Mouse (Mus musculus) MEL (cell line): ENCODE results near the gene Olfr411. TPM values are rescaled to one million over a fixed set of nuclear protein-coding genes. Genes with fewer than 3 reads are reported as not detected.

Experiments used
- DNase-seq: peaks from one replicate; pipeline ENCODE4 v3.0.0; 2011; ENCODE audit warnings: low read depth, low spot score
- H3K27ac ChIP-seq: 2 replicates; pipeline ENCODE4 v1.5.1; 2012; ENCODE audit warnings: low read depth, mild to moderate bottlenecking, control low read depth, low read length, moderate library complexity; ENCODE audit not compliant: control insufficient read depth
- H3K27me3 ChIP-seq, 2 experiments: fragments of 150-350 bp in 1 of 2; sonication (generic) in 1 of 2; 2 replicates each; pipeline ENCODE4 v1.6.1; 2012; ENCODE audit warnings: low read length in 2 of 2, mild to moderate bottlenecking in 2 of 2, improper control_type of control experiment in 1 of 2, moderate library complexity in 1 of 2; ENCODE audit not compliant: insufficient read depth in 2 of 2, control insufficient read depth in 1 of 2
- H3K36me3 ChIP-seq, 2 experiments: 2 replicates each; pipeline ENCODE4 v1.6.1; 2012 to 2014; ENCODE audit warnings: low read length in 2 of 2, improper control_type of control experiment in 1 of 2, inconsistent platforms in 1 of 2, mild to moderate bottlenecking in 1 of 2; ENCODE audit not compliant: insufficient read depth in 2 of 2, control insufficient read depth in 1 of 2
- H3K4me1 ChIP-seq, 2 experiments: fragments of 150-350 bp in 1 of 2; sonication (generic) in 1 of 2; 2 replicates each; pipeline ENCODE4 v1.6.1; 2012; ENCODE audit warnings: low read length in 2 of 2, improper control_type of control experiment in 1 of 2, mild to moderate bottlenecking in 1 of 2; ENCODE audit not compliant: insufficient read depth in 2 of 2, control insufficient read depth in 1 of 2
- H3K4me3 ChIP-seq, 2 experiments: fragments of 150-350 bp in 1 of 2; sonication (generic) in 1 of 2; 2 replicates each; pipeline ENCODE4 v1.5.1; 2012; ENCODE audit warnings: low read depth in 2 of 2, low read length in 2 of 2, mild to moderate bottlenecking in 2 of 2, moderate library complexity in 2 of 2, control low read depth in 1 of 2, improper control_type of control experiment in 1 of 2; ENCODE audit not compliant: control insufficient read depth in 1 of 2, insufficient read depth in 1 of 2
- H3K79me2 ChIP-seq: 2 replicates; pipeline ENCODE4 v1.6.1; 2012; ENCODE audit warnings: mild to moderate bottlenecking, low read length, moderate library complexity; ENCODE audit not compliant: control insufficient read depth, poor library complexity, insufficient read depth
- H3K9ac ChIP-seq: 2 replicates; pipeline ENCODE4 v1.6.1; 2012; ENCODE audit warnings: low read depth, mild to moderate bottlenecking, control low read depth, low read length, moderate library complexity; ENCODE audit not compliant: control insufficient read depth, poor library complexity, severe bottlenecking
- H3K9me3 ChIP-seq: fragments of 150-350 bp; sonication (generic); replicated peaks from 2 replicates; pipeline ENCODE4 v1.6.1; 2012; ENCODE audit warnings: mild to moderate bottlenecking, low read length, improper control_type of control experiment, moderate library complexity; ENCODE audit not compliant: insufficient read depth
- BHLHE40 ChIP-seq: IDR thresholded peaks from 2 replicates; pipeline ENCODE4 v1.6.1; 2012; ENCODE audit warnings: low read depth, mild to moderate bottlenecking, inconsistent platforms, low read length, improper control_type of control experiment, borderline replicate concordance
- CHD2 ChIP-seq: IDR thresholded peaks from 2 replicates; pipeline ENCODE4 v1.6.1; 2011; ENCODE audit warnings: low read length, improper control_type of control experiment
- CTCF ChIP-seq, 3 experiments: IDR thresholded peaks in 2 of 3; conservative IDR thresholded peaks in 1 of 3; 2 replicates each; pipeline ENCODE4 v1.5.1; 2011 to 2012; ENCODE audit warnings: low read length in 3 of 3, low read depth in 2 of 3, mild to moderate bottlenecking in 2 of 3, improper control_type of control experiment in 1 of 3, inconsistent platforms in 1 of 3, mixed read lengths in 1 of 3, moderate library complexity in 1 of 3; ENCODE audit not compliant: control insufficient read depth in 1 of 3, insufficient read depth in 1 of 3, poor library complexity in 1 of 3, severe bottlenecking in 1 of 3
- E2F4 ChIP-seq: IDR thresholded peaks from 2 replicates; pipeline ENCODE4 v1.6.1; 2011; ENCODE audit warnings: low read depth, low read length, improper control_type of control experiment, borderline replicate concordance
- ELF1 ChIP-seq: IDR thresholded peaks from 2 replicates; pipeline ENCODE4 v1.6.1; 2014; ENCODE audit warnings: low read depth, mild to moderate bottlenecking, inconsistent platforms, low read length, improper control_type of control experiment, moderate library complexity
- EP300 ChIP-seq, 2 experiments: IDR thresholded peaks; 2 replicates each; pipeline ENCODE4 v1.6.1; 2011; ENCODE audit warnings: improper control_type of control experiment in 2 of 2, low read length in 2 of 2, low read depth in 1 of 2, mild to moderate bottlenecking in 1 of 2
- ETS1 ChIP-seq: IDR thresholded peaks from 2 replicates; pipeline ENCODE4 v1.6.1; 2012; ENCODE audit warnings: low read depth, mild to moderate bottlenecking, inconsistent platforms, low read length, improper control_type of control experiment, moderate library complexity
- GATA1 ChIP-seq: IDR thresholded peaks from 2 replicates; pipeline ENCODE4 v1.6.1; 2011; ENCODE audit warnings: low read depth, low read length, improper control_type of control experiment
- MAFK ChIP-seq: IDR thresholded peaks from 2 replicates; pipeline ENCODE4 v1.6.1; 2011; ENCODE audit warnings: low read depth, mild to moderate bottlenecking, low read length, improper control_type of control experiment, borderline replicate concordance
- MAX ChIP-seq: IDR thresholded peaks from 2 replicates; pipeline ENCODE4 v1.6.1; 2011; ENCODE audit warnings: low read length, improper control_type of control experiment
- MEF2A ChIP-seq: IDR thresholded peaks from 2 replicates; pipeline ENCODE4 v1.6.1; 2014; ENCODE audit warnings: low read depth, mild to moderate bottlenecking, inconsistent platforms, low read length, improper control_type of control experiment; ENCODE audit not compliant: poor library complexity, insufficient replicate concordance, severe bottlenecking; ENCODE audit errors: extremely low read depth
- MXI1 ChIP-seq: IDR thresholded peaks from 2 replicates; pipeline ENCODE4 v1.6.1; 2011; ENCODE audit warnings: mild to moderate bottlenecking, low read depth, low read length, improper control_type of control experiment
- MYB ChIP-seq: IDR thresholded peaks from 2 replicates; pipeline ENCODE4 v1.6.1; 2011; ENCODE audit warnings: mild to moderate bottlenecking, low read depth, low read length, improper control_type of control experiment
- NELFE ChIP-seq: IDR thresholded peaks from 2 replicates; pipeline ENCODE4 v1.6.1; 2011; ENCODE audit warnings: low read depth, low read length, improper control_type of control experiment
- NRF1 ChIP-seq: IDR thresholded peaks from 2 replicates; pipeline ENCODE4 v1.6.1; 2014; ENCODE audit warnings: low read depth, mild to moderate bottlenecking, inconsistent platforms, low read length, improper control_type of control experiment, moderate library complexity; ENCODE audit not compliant: poor library complexity, insufficient read depth, severe bottlenecking
- POLR2AphosphoS2 ChIP-seq: IDR thresholded peaks from 2 replicates; pipeline ENCODE4 v1.6.1; 2011; ENCODE audit warnings: low read length, improper control_type of control experiment
- POLR2AphosphoS5 ChIP-seq: IDR thresholded peaks from 2 replicates; pipeline ENCODE4 v1.6.1; 2012; ENCODE audit warnings: low read depth, borderline replicate concordance, mild to moderate bottlenecking, inconsistent platforms, low read length, moderate library complexity, mixed read lengths
- RAD21 ChIP-seq: IDR thresholded peaks from 2 replicates; pipeline ENCODE4 v1.6.1; 2011; ENCODE audit warnings: mild to moderate bottlenecking, low read depth, low read length, improper control_type of control experiment
- RCOR1 ChIP-seq: IDR thresholded peaks from 2 replicates; pipeline ENCODE4 v1.6.1; 2012; ENCODE audit warnings: low read depth, mild to moderate bottlenecking, inconsistent platforms, low read length, improper control_type of control experiment
- SIN3A ChIP-seq: IDR thresholded peaks from 2 replicates; pipeline ENCODE4 v1.6.1; 2012; ENCODE audit warnings: low read length, improper control_type of control experiment, inconsistent platforms
- SMC3 ChIP-seq: IDR thresholded peaks from 2 replicates; pipeline ENCODE4 v1.6.1; 2011; ENCODE audit warnings: low read depth, low read length, improper control_type of control experiment
- TAL1 ChIP-seq: IDR thresholded peaks from 2 replicates; pipeline ENCODE4 v1.6.1; 2012; ENCODE audit warnings: mild to moderate bottlenecking, inconsistent platforms, low read length, moderate library complexity, mixed read lengths
- TBP ChIP-seq: IDR thresholded peaks from 2 replicates; pipeline ENCODE4 v1.8.0; 2011; ENCODE audit warnings: low read depth, low read length, improper control_type of control experiment
- TCF12 ChIP-seq: IDR thresholded peaks from 2 replicates; pipeline ENCODE4 v1.6.1; 2014; ENCODE audit warnings: low read depth, mild to moderate bottlenecking, inconsistent platforms, low read length, improper control_type of control experiment, moderate library complexity
- USF1 ChIP-seq: IDR thresholded peaks from 2 replicates; pipeline ENCODE4 v1.6.1; 2014; ENCODE audit warnings: low read depth, mild to moderate bottlenecking, inconsistent platforms, low read length, improper control_type of control experiment, moderate library complexity
- USF2 ChIP-seq, 2 experiments: IDR thresholded peaks; 2 replicates each; pipeline ENCODE4 v1.6.1; 2011 to 2012; ENCODE audit warnings: improper control_type of control experiment in 2 of 2, low read length in 2 of 2, borderline replicate concordance in 1 of 2, inconsistent platforms in 1 of 2, low read depth in 1 of 2, mild to moderate bottlenecking in 1 of 2; ENCODE audit not compliant: insufficient read depth in 1 of 2
- ZMIZ1 ChIP-seq: IDR thresholded peaks from 2 replicates; pipeline ENCODE4 v1.6.1; 2012; ENCODE audit warnings: low read depth, mild to moderate bottlenecking, inconsistent platforms, low read length, improper control_type of control experiment, moderate library complexity
- ZNF384 ChIP-seq: IDR thresholded peaks from 2 replicates; pipeline ENCODE4 v1.6.1; 2012; ENCODE audit warnings: low read depth, mild to moderate bottlenecking, inconsistent platforms, low read length, improper control_type of control experiment
- polyA plus RNA-seq, 2 experiments: library from polyadenylated mRNA; stranded (reverse) in 1 of 2; unstranded in 1 of 2; fragments of >175 nt in 1 of 2; fragments of >200 nt in 1 of 2; gene quantifications; 2 replicates each; pipeline versions ENCODE4 v1.2.1 to v1.2.4; 2012; ENCODE audit warnings: low replicate concordance in 2 of 2, low read depth in 1 of 2; ENCODE audit not compliant: insufficient read length in 2 of 2, insufficient read depth in 1 of 2, missing spikeins in 1 of 2
- total RNA-seq: library from RNA; depleted of rRNA; stranded (reverse); fragments of 300-350 nt; gene quantifications from 2 replicates; pipeline ENCODE4 v1.2.3, GENCODE M21; 2012

Gene Olfr411
- total and polyA plus RNA-seq, 3 experiments = not detected

GRCm38 (mm10) chr11:74392903-74393302 lies 40.5 kb upstream of the Olfr411 start:
- Histone ChIP-seq H3K36me3 (no peaks in the 10 kb centered on the region; a peak in 1 of 4 replicates), H3K27ac (no peak overlapping the region), H3K9me3 (no peaks in the 10 kb centered on the region), H3K9ac (no peak overlapping the region), H3K4me1 (no peaks in the 10 kb centered on the region; a peak in 1 of 4 replicates), H3K4me3 (no peak overlapping the region), H3K79me2 (no peaks in the 10 kb centered on the region), H3K27me3 (no peaks in the 10 kb centered on the region)
- DNase-seq = no peak
- TF ChIP-seq POLR2AphosphoS2 (no peak), USF1 (no peak), ELF1 (no peak), ZMIZ1 (no peak), MEF2A (no peak), ETS1 (no peak)

GRCm38 (mm10) chr11:74391899-74392298 lies 39.4 kb upstream of the Olfr411 start:
- H3K9ac ChIP-seq = no peak overlapping the region
- H3K79me2 ChIP-seq = no peaks in the 10 kb centered on the region
- no peaks in the 10 kb centered on the region; a peak in 1 of 4 replicates for H3K4me1 ChIP-seq
- H3K27me3 ChIP-seq = no peaks in the 10 kb centered on the region
- no peaks in the 10 kb centered on the region for H3K9me3 ChIP-seq
- TF ChIP-seq ZNF384 = no peak
- TF ChIP-seq E2F4 = no peak
- no peak for TF ChIP-seq RCOR1
- no peak for TF ChIP-seq USF2 (IDR thresholded peaks at IDR 0.05; ENCODE audit: borderline replicate concordance in 1 of 2, insufficient read depth in 1 of 2, low read depth in 1 of 2, low read length in 2 of 2)
- no peak for TF ChIP-seq MAFK
- no peak for TF ChIP-seq TCF12
- TF ChIP-seq NRF1 = no peak
- TF ChIP-seq MXI1 = no peak
- TF ChIP-seq CHD2 = no peak
- peak; percentile 2 to 57 (median 37); a peak in 4 of 6 replicates for TF ChIP-seq CTCF (IDR thresholded peaks at IDR 0.05 in 2 of 3, conservative IDR thresholded peaks at IDR 0.05 in 1 of 3; ENCODE audit: control insufficient read depth in 1 of 3, insufficient read depth in 1 of 3, low read depth in 2 of 3, low read length in 3 of 3, poor library complexity in 1 of 3, severe bottlenecking in 1 of 3)
- TF ChIP-seq TAL1 = no peak
- peak; percentile 42; the same call in 1 of the 2 replicates for TF ChIP-seq SMC3
- peak; percentile 63 for TF ChIP-seq GATA1
- no peak for TF ChIP-seq NELFE
- TF ChIP-seq TBP = no peak
- TF ChIP-seq ETS1 = no peak
- no peak; a peak in 1 of 4 replicates for TF ChIP-seq EP300 (IDR thresholded peaks at IDR 0.05; ENCODE audit: low read depth in 1 of 2, low read length in 2 of 2)
- TF ChIP-seq POLR2AphosphoS5 = no peak
- TF ChIP-seq SIN3A = no peak
- no peak for TF ChIP-seq ZMIZ1
- no peak for TF ChIP-seq BHLHE40
- no peak for TF ChIP-seq ELF1
- TF ChIP-seq RAD21 = peak; percentile 37
- no peak for TF ChIP-seq MYB
- TF ChIP-seq MAX = no peak
- no peak overlapping the region for H3K27ac ChIP-seq
- DNase-seq = peak; percentile 79
- H3K4me3 ChIP-seq = no peak overlapping the region
- H3K36me3 ChIP-seq = no peaks in the 10 kb centered on the region; a peak in 1 of 4 replicates
